Mouse (Mus musculus) CD8-positive naive resting alpha-beta T cell, adult 2 months (primary cell): Measurements from ENCODE around the gene Elavl3.

Experiments used
- DNase-seq, 2 experiments: peaks; one replicate each; pipeline ENCODE4 v3.0.0; 2022; ENCODE audit warnings: low read depth in 2 of 2, low spot score in 2 of 2

The Elavl3 gene

DNA sequence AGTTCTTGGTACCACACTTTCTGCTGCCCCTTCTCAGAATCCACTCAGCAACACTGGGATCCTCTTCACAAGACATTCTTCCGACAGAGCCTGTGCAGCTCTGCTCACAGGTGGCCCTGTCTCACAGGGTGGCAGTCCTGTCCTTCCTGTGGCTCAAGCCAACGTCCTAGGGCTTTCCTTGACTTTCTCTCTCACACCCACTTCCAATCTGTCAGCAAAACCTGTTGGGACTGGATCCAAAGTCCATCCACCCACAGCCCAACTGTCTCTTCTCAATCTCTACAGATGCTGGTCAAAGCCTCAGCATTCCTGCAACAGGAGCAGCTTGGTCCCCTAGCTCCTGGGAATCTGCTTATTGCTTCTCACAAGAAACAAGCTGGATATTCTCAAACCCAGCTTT is 9.5 kb upstream of the Elavl3 start:
- no peak for DNase-seq

DNA sequence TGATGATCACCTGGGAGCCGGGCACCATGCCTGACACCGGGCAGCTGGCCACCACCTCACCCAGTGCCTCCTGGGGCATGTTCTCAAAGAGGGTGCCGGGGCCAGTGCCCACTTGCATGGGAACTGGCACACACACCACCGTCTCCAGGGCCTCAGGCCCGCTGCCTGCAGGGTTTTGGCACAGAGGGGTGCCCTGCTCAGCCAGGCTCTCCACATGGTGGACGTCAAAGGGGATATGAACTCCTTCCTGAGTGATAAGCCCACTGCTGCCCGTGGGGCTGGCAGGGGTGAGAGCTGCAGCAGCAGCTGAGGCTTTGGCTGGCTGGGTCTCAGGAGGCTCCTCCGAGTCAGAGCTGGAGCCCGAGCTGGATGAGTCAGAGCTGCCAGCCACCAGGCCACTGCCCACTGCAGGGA is 6.2 kb upstream of the Elavl3 start:
- DNase-seq = no peak

DNA sequence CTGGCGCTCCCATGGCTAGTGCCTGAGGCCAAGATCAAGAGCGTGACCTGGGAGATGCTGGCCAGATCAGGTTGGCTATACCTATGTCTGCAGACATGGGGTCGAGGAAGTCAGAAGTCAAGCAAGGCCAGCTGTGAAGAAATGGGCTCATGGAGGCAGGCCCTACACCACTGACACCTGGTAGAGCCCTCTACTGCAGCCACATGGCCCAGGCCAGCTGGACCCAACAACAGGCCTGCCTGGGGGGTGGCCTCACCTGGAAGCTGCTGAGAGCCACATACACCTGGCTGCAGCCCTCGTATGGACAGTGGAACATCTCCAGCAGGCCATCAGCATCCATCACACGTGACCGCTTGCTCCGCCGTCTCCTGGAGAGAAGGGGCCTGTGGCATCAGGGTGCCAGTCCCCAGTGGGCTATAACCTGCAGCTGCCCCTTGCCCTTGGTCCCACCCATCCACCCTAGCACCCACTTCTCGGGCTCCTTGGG is 5.3 kb upstream of the Elavl3 start:
- no peak for DNase-seq

DNA sequence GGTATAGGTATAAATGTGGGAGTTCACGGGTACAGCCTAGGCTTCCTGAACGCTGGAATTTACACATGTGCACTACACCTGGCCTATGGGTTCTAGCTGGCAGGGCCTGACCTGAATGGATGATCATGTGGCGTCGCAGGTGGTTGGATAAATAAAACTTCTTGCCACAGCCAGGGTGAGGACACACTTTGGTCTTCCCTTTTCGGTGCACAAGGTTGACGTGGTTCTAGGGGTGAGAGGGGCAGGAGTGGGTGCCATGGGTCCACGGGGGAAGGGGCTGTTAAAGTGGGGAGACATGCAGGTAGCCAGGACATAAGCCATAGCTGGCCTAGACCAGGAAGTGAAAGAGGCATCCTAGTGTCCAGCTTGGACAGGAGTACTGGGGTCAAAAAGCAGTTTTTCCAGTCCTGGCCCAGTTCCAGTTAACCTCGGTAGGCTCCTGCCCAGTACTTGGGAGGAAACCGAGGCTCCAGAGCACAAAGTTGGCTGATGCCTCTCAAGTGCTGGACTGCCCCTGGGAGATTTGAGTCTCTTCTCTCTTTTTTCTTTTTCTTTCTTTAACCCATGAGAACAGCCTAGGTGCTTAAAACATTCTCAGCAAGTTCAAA is 4.6 kb upstream of the Elavl3 start:
- no peak for DNase-seq

- no peak for DNase-seq
Measured at GRCm38 (mm10) chr9:22055713-22056112, 3.9 kb upstream of the Elavl3 start.

GRCm38 (mm10) chr9:22054411-22055076 is 2.7 kb upstream of the Elavl3 start:
- DNase-seq = peak; percentile 34 to 62

GRCm38 (mm10) chr9:22053657-22054056 is 1.8 kb upstream of the Elavl3 start:
- DNase-seq = no peak

- no peak for DNase-seq
Measured at GRCm38 (mm10) chr9:22051161-22051957, 464 bp downstream of the Elavl3 start.

GRCm38 (mm10) chr9:22050351-22050889 is 1.4 kb downstream of the Elavl3 start:
- DNase-seq = no peak

GRCm38 (mm10) chr9:22049721-22050270 is 2.0 kb downstream of the Elavl3 start:
- DNase-seq = no peak

DNA sequence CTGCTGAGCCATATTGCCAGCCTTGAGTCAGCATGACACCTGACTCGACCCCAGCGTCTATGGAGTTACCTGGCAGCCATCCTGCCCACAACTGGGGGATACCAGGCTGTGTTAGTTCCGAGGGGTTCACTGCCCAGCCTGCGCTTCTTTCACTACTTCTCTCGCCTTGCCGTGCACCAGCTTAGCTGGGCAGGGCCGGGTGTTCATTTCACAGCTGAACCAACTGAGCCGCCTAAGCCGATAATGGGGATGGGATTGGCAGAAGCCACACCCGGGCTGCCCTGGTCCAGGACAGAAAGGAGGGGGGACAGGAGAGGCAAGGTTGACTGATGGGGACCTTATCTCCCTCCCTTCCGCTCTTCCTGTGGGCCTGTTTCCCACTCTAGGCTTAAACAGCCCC is 2.5 kb downstream of the Elavl3 start:
- no peak for DNase-seq

DNA sequence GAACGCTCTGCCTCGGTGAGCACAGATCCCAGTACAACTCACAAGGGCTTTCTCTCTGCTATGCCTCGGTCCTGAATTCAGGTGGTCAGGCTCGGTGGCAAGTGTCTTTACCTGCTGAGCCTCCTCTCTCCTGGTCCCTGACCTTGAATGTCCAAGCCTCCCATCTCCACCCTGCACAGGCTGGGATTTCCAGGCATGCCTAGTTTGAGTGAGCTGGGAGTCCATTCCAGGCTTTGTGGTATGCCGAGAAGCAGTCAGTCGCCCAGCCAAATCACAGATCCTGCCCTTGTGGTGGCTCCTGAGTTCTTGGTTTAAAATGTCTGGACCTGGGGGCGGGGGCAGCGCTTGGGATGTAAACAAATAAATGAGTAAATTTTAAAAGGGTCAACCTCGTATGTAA is 4.5 kb downstream of the Elavl3 start:
- DNase-seq = no peak

GRCm38 (mm10) chr9:22041832-22042231 is 10.0 kb downstream of the Elavl3 start:
- no peak for DNase-seq

- no peak for DNase-seq
Measured at GRCm38 (mm10) chr9:22037826-22038225, 14.0 kb downstream of the Elavl3 start.

GRCm38 (mm10) chr9:22035300-22036044 is 16.4 kb downstream of the Elavl3 start:
- no peak for DNase-seq

DNA sequence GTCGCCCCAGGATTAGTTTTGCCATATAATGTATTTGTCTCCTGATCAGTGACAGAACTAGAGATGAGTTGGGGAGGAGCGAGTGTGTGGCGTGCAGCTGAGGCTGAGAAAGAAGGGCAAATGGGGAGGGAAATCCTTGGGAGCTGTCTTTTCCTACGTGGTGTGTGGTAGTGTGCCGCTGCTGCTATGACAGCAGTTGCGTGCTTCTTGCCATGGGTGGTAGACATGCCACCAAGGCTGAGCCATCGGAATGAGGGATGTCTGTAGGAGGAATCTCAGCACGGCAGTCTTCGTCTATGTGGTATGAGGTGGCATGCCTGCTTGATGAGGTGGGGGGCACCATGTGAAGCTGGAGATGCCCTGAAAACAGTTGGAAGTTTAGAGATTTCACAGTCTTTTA is 21.4 kb downstream of the Elavl3 start:
- DNase-seq = no peak

GRCm38 (mm10) chr9:22028467-22028866 is 23.4 kb downstream of the Elavl3 start:
- no peak for DNase-seq

DNA sequence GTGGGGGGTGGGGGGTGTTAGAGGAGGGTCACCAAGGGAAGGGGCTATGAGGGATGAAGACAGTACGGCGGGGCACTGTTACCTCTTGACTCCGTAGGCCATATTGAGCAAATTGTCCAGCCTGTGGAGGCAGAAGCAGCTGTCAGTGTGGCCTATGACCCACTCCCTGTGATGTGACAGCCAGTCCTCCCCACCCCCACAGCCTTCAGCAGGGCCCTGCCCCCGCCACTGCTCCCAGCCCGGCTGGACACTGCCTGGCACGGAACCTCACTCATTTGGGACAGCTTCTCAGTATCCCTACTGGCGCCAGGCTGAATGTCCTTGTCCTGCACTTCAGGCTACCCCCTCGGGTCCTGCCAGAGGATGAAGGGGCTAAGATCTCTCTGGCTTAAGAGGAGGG is 27.2 kb downstream of the Elavl3 start:
- no peak for DNase-seq

DNA sequence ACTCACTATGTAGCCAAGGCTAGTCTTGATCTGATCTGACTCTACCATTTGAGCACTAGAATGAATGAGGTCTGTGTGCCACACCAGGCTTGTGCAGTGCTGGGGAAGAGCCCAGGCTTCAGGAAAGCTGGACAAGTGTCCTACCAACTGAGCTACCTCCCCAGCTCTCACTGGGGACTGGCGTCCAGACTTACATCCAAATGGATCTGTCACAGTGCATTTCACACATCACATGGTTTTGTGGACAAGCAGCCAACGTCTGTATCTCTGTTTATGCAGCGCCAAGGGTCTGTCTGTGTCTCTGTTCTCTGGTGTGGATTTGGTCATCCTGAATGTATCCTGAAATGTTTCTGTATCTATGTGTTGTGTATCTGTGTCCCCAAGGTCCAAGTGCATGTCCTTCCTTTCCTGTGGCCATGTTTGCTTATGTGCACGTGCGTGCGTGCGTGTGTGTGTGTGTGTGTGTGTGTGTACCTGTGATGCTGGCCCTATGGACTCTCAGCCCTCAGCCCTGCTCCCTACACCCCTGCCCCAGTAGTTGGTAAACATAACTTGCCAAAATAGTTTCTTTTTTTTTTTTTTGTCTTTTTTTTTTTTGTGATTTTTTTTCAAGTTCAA is 34.5 kb downstream of the Elavl3 start:
- DNase-seq = no peak

DNA sequence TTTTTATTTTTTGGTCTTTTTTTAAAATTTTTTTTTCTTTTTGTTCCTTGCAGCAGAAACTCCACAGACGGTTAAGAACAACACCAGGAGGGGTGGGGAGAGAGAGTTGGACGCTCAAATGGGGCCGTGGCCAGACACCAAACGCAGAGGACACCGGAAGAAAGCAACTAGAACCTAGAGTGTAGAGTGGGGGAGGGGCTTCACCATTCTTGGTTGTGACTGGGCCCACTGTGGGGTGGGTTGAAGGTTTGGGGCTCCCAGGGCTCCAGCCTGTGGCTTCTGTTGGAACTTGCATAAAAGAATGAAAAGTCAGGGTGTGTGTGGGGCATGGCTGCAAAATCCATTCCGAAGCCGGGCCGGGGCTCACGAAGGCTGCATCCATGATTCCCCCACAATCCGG is 35.6 kb downstream of the Elavl3 start:
- no peak for DNase-seq
